Mouse (Mus musculus) retina, postnatal 7 days (tissue): ENCODE data around the gene Mad1l1.

Source experiments
- DNase-seq: peaks from one replicate; pipeline ENCODE4 v3.0.0-alpha.2; 2012; ENCODE audit warnings: low read depth, low spot score

The Mad1l1 gene

GRCm38 (mm10) chr5:140101409-140102009 is 219.8 kb downstream of the Mad1l1 start:
- no peak for DNase-seq

GRCm38 (mm10) chr5:140098711-140099110 is 222.6 kb downstream of the Mad1l1 start:
- no peak for DNase-seq

- no peak for DNase-seq
Observed at GRCm38 (mm10) chr5:140095203-140095602, 226.1 kb downstream of the Mad1l1 start.

GRCm38 (mm10) chr5:140093489-140093888 is 227.9 kb downstream of the Mad1l1 start:
- no peak for DNase-seq

GRCm38 (mm10) chr5:140091601-140092000 is 229.8 kb downstream of the Mad1l1 start:
- no peak for DNase-seq

GRCm38 (mm10) chr5:140089263-140089662 is 232.1 kb downstream of the Mad1l1 start:
- DNase-seq: no peak

- DNase-seq: no peak
Observed at GRCm38 (mm10) chr5:140087242-140087641, 234.1 kb downstream of the Mad1l1 start.

- DNase-seq: no peak
Observed at GRCm38 (mm10) chr5:140084341-140084740, 237.0 kb downstream of the Mad1l1 start.

GRCm38 (mm10) chr5:140083911-140084310 is 237.4 kb downstream of the Mad1l1 start:
- DNase-seq: no peak

- no peak for DNase-seq
Observed at GRCm38 (mm10) chr5:140082204-140082812, 239.0 kb downstream of the Mad1l1 start.

- no peak for DNase-seq
Observed at GRCm38 (mm10) chr5:140081084-140081483, 240.3 kb downstream of the Mad1l1 start.

- no peak for DNase-seq
Observed at GRCm38 (mm10) chr5:140079511-140079910, 241.8 kb downstream of the Mad1l1 start.

GRCm38 (mm10) chr5:140078406-140078805 is 242.9 kb downstream of the Mad1l1 start:
- no peak for DNase-seq

GRCm38 (mm10) chr5:140076438-140076837 is 244.9 kb downstream of the Mad1l1 start:
- no peak for DNase-seq

GRCm38 (mm10) chr5:140073671-140074116 is 247.7 kb downstream of the Mad1l1 start:
- DNase-seq: peak; percentile 23

- DNase-seq: no peak
Observed at GRCm38 (mm10) chr5:140073148-140073670, 248.1 kb downstream of the Mad1l1 start.

- no peak for DNase-seq
Observed at GRCm38 (mm10) chr5:140068506-140068905, 252.8 kb downstream of the Mad1l1 start.

- DNase-seq: no peak
Observed at GRCm38 (mm10) chr5:140068051-140068450, 253.3 kb downstream of the Mad1l1 start.

GRCm38 (mm10) chr5:140066769-140067168 is 254.6 kb downstream of the Mad1l1 start:
- no peak for DNase-seq

GRCm38 (mm10) chr5:140066281-140066680 is 255.1 kb downstream of the Mad1l1 start:
- DNase-seq: no peak

- no peak for DNase-seq
Observed at GRCm38 (mm10) chr5:140065281-140065945, 255.9 kb downstream of the Mad1l1 start.

GRCm38 (mm10) chr5:140064521-140064920 is 256.8 kb downstream of the Mad1l1 start:
- DNase-seq: no peak

GRCm38 (mm10) chr5:140062828-140063227 is 258.5 kb downstream of the Mad1l1 start:
- no peak for DNase-seq
